19 mouse cellular contexts compared by ENCODE assay signal in genomic region chr1:55246374-55246773, GRCm38 (mm10). TPM values are rescaled to one million over a fixed set of nuclear protein-coding genes. Genes with fewer than 3 reads are reported as not detected.
A peak's percentile ranks its signal among the peaks of the same experiment; 100 is the strongest.
DNase-seq lines count a peak whose midpoint lies in the region; ATAC-seq and TF ChIP-seq lines count a peak whose summit lies in the region.
"Had no signal": no experiment of that assay in that cellular context is flagged by ENCODE, and none has a peak within 500 bp of the region (broad histone marks: within the 10 kb centered on the region; RNA-seq: fewer than 3 reads in every experiment).

No protein-coding gene starts in this region.

- 91% methylated on average over 2 of the region's 2 CpGs for WGBS in forebrain, embryonic 11.5 days

- ATAC-seq in forebrain, embryonic 11.5 days (replicated peaks; ENCODE audit: low FRiP score): no peak
- ATAC-seq: activated CD4-positive, CD25-positive, alpha-beta regulatory T cell, adult 4 months; CD4-positive, CD25-positive, alpha-beta regulatory T cell, adult 4 months; Patski had no signal

- TF ChIP-seq EP300 in MEL (IDR thresholded peaks at IDR 0.05; ENCODE audit: low read depth in 1 of 2, low read length in 2 of 2): peak; percentile 45 to 61; a peak in 2 of 4 replicates

- peak; percentile 35 for DNase-seq in MEL (ENCODE audit: low read depth, low spot score)
- DNase-seq in forebrain, embryonic 11.5 days (ENCODE audit: low spot score): no peak
- DNase-seq: adrenal gland, adult 2 months; adrenal gland, adult 8-10 months; adrenal gland, postnatal 10 days; adrenal gland, postnatal 14 days; adrenal gland, postnatal 25 days; adrenal gland, postnatal 36 days; B cell, adult 2 months; cerebellum, adult 11 months; cerebellum, adult 11-12 months; cerebellum, adult 18-20 months; cerebellum, adult 2 months; cerebellum, adult 8-10 months had no signal

- no peaks in the 10 kb centered on the region for H3K9me3 ChIP-seq in MEL (replicated peaks; ENCODE audit: insufficient read depth, low read length)
- H3K9me3 ChIP-seq in forebrain, embryonic 11.5 days (ENCODE audit: control insufficient read depth, low read length): no peaks in the 10 kb centered on the region
- H3K9me3 ChIP-seq: G1E had no signal

- TF ChIP-seq RAD21 in MEL (IDR thresholded peaks at IDR 0.05; ENCODE audit: low read depth, low read length): no peak

- H3K36me3 ChIP-seq in MEL (ENCODE audit: control insufficient read depth in 1 of 2, insufficient read depth in 2 of 2, low read length in 2 of 2): peaks cover 0 to 15% of the 10 kb centered on the region in 2 experiments; a peak in 3 of 4 replicates
- H3K36me3 ChIP-seq in forebrain, embryonic 11.5 days (ENCODE audit: control insufficient read depth, insufficient read depth, low read length): no peaks in the 10 kb centered on the region

- peaks cover 20% of the 10 kb centered on the region for H3K79me2 ChIP-seq in MEL (ENCODE audit: control insufficient read depth, insufficient read depth, low read length, poor library complexity)

- H3K9ac ChIP-seq in MEL (ENCODE audit: control insufficient read depth, low read depth, low read length, poor library complexity, severe bottlenecking): peak overlapping the region; percentile 18; the same call in 1 of the 2 replicates
- H3K9ac ChIP-seq in forebrain, embryonic 11.5 days (ENCODE audit: low read length): no peak overlapping the region

- H3K27me3 ChIP-seq in MEL (ENCODE audit: control insufficient read depth in 1 of 2, insufficient read depth in 2 of 2, low read length in 2 of 2): no peaks in the 10 kb centered on the region
- H3K27me3 ChIP-seq in forebrain, embryonic 11.5 days (ENCODE audit: control insufficient read depth, insufficient read depth, low read length): no peaks in the 10 kb centered on the region
- H3K27me3 ChIP-seq: CH12.LX, Patski had no signal

- H3K27ac ChIP-seq in MEL (ENCODE audit: control insufficient read depth, low read depth, low read length): no peak overlapping the region
- H3K27ac ChIP-seq in forebrain, embryonic 11.5 days (ENCODE audit: low read depth, low read length): no peak overlapping the region

- H3K4me2 ChIP-seq in forebrain, embryonic 11.5 days (ENCODE audit: low read depth, low read length, severe bottlenecking): no peak overlapping the region

- no peak for TF ChIP-seq POLR2A in MEL (IDR thresholded peaks at IDR 0.05; ENCODE audit: control insufficient read depth in 1 of 2, insufficient read depth in 1 of 2, low read depth in 1 of 2, low read length in 2 of 2, poor library complexity in 1 of 2)

- peak overlapping the region in 1 of 2 experiments; percentile 12; a peak in 2 of 4 replicates for H3K4me3 ChIP-seq in MEL (ENCODE audit: control insufficient read depth in 1 of 2, insufficient read depth in 1 of 2, low read depth in 2 of 2, low read length in 2 of 2)
- no peak overlapping the region for H3K4me3 ChIP-seq in forebrain, embryonic 11.5 days (ENCODE audit: low read depth, low read length)

- no peak for TF ChIP-seq CTCF in MEL (IDR thresholded peaks at IDR 0.05 in 2 of 3, conservative IDR thresholded peaks at IDR 0.05 in 1 of 3; ENCODE audit: control insufficient read depth in 1 of 3, insufficient read depth in 1 of 3, low read depth in 2 of 3, low read length in 3 of 3, poor library complexity in 1 of 3, severe bottlenecking in 1 of 3)

- H3K4me1 ChIP-seq in MEL (ENCODE audit: control insufficient read depth in 1 of 2, insufficient read depth in 2 of 2, low read length in 2 of 2): peaks cover 8 to 27% of the 10 kb centered on the region in 2 experiments
- no peaks in the 10 kb centered on the region for H3K4me1 ChIP-seq in forebrain, embryonic 11.5 days (replicated peaks; ENCODE audit: control insufficient read depth, insufficient read depth, low read length)

TF ChIP-seq in MEL, 35 proteins besides CTCF, POLR2A, EP300 and RAD21:
- TF ChIP-seq SIN3A (IDR thresholded peaks at IDR 0.05; ENCODE audit: low read length) (0 out of 2 replicates have a peak, but pooled peaks have one; percentile 34), ETS1 (IDR thresholded peaks at IDR 0.05; ENCODE audit: low read depth, low read length) (0 out of 2 replicates have a peak, but pooled peaks have one; percentile 7), MXI1 (IDR thresholded peaks at IDR 0.05; ENCODE audit: low read depth, low read length) (no peak), TCF12 (IDR thresholded peaks at IDR 0.05; ENCODE audit: low read depth, low read length) (no peak), RCOR1 (IDR thresholded peaks at IDR 0.05; ENCODE audit: low read depth, low read length) (no peak), ZC3H11A (IDR thresholded peaks at IDR 0.05; ENCODE audit: low read depth, low read length) (no peak), ZNF384 (IDR thresholded peaks at IDR 0.05; ENCODE audit: low read depth, low read length) (peak; percentile 74), NRF1 (IDR thresholded peaks at IDR 0.05; ENCODE audit: insufficient read depth, low read depth, low read length, poor library complexity, severe bottlenecking) (no peak), GATA1 (IDR thresholded peaks at IDR 0.05; ENCODE audit: low read depth, low read length) (peak; percentile 63; the same call in 1 of the 2 replicates), KAT2A (conservative IDR thresholded peaks at IDR 0.05; ENCODE audit: low read depth, low read length) (no peak), E2F4 (IDR thresholded peaks at IDR 0.05; ENCODE audit: borderline replicate concordance, low read depth, low read length) (no peak), UBTF (IDR thresholded peaks at IDR 0.05; ENCODE audit: borderline replicate concordance, insufficient read depth, low read depth, low read length) (no peak), BHLHE40 (IDR thresholded peaks at IDR 0.05; ENCODE audit: borderline replicate concordance, low read depth, low read length) (no peak)
TF ChIP-seq in MEL: peak in this region for 4.

RNA-seq across cellular contexts. Expression of gene Mars2, which starts 9.4 kb away (rescaled TPM):
- 6.6 and 7.6 TPM in 2 replicates for total RNA-seq in MEL (2012; rRNA removed)
- polyA plus RNA-seq in MEL (2012; ENCODE audit: insufficient read depth in 1 of 2, insufficient read length in 2 of 2, low read depth in 1 of 2, low replicate concordance in 2 of 2, missing spikeins in 1 of 2): 10 to 100 TPM in 1 of 2 experiments, 1 to 10 TPM in 1; 6.0 to 12.8 TPM
- polyA plus RNA-seq in forebrain, embryonic 11.5 days (2014; fragmentation: Nextera tagmentation; extraction: Ambion mirVana): 3.7 and 3.8 TPM in 2 replicates

RNA-seq across cellular contexts. Expression of gene Rftn2, which starts 19.8 kb away (rescaled TPM):
- total RNA-seq in MEL (2012; rRNA removed): not detected in 2 replicates
- polyA plus RNA-seq in MEL (2012; ENCODE audit: insufficient read depth in 1 of 2, insufficient read length in 2 of 2, low read depth in 1 of 2, low replicate concordance in 2 of 2, missing spikeins in 1 of 2): under 1 TPM in 1 of 2 experiments, not detected in 1; 0.01 TPM
- polyA plus RNA-seq in forebrain, embryonic 11.5 days (2014; fragmentation: Nextera tagmentation; extraction: Ambion mirVana): 8.0 and 8.2 TPM in 2 replicates
